Mouse (Mus musculus): ENCODE measurements at regions not wholly inside any gene's neighbourhood (a gene's known extent, or its start where the extent isn't known, plus 50 kb on each side); places are given as distances from the start of the nearest gene placed in this dataset.
"Not testable (repeated sequence)": the region's sequence is repeated elsewhere in the genome, so short reads cannot be mapped to it uniquely, and the experiment has no call there.

- not testable (repeated sequence) for TF ChIP-seq POLR2A (IDR thresholded peaks at IDR 0.05; ENCODE audit: borderline replicate concordance, control insufficient read depth, low read depth, low read length); CTCF (IDR thresholded peaks at IDR 0.05; ENCODE audit: control insufficient read depth, insufficient read depth, low read length)
Measured at GRCm38 (mm10) chr17:13532579-13532978, 178.2 kb downstream of the Tcp10c start.
